Mouse (Mus musculus): ENCODE measurements around the gene Mtmr2. TPM values are rescaled to one million over a fixed set of nuclear protein-coding genes. Genes with fewer than 3 reads are reported as not detected.
"Not testable (repeated sequence)": the region's sequence is repeated elsewhere in the genome, so short reads cannot be mapped to it uniquely, and the experiment has no call there.

Mtmr2 gene
- total and polyA plus RNA-seq, 2 experiments from 2014 or later = 35.9 to 75.0 TPM

- Histone ChIP-seq H3K4me1 (ENCODE audit: control insufficient read depth, insufficient read depth) (peaks cover 7% of the 10 kb centered on the region; the same call in 1 of the 2 replicates), H3K4me3 (ENCODE audit: low read depth, low read length) (no peak overlapping the region), H3K4me2 (ENCODE audit: low read depth, low read length) (no peak overlapping the region), H3K9me3 (replicated peaks; ENCODE audit: control insufficient read depth, low read length) (no peaks in the 10 kb centered on the region), H3K27ac (ENCODE audit: low read depth) (no peak overlapping the region), H3K27me3 (ENCODE audit: control insufficient read depth, insufficient read depth, low read length) (no peaks in the 10 kb centered on the region), H3K9ac (replicated peaks; ENCODE audit: low read depth, low read length) (no peak overlapping the region), H3K36me3 (replicated peaks; ENCODE audit: control insufficient read depth, insufficient read depth, low read length) (peaks cover 16% of the 10 kb centered on the region; the same call in 1 of the 2 replicates)
- ATAC-seq (ENCODE audit: insufficient read depth, low read depth) (no peak), DNase-seq (ENCODE audit: low spot score) (no peak)
- no peak for TF ChIP-seq EP300 (IDR thresholded peaks at IDR 0.05; ENCODE audit: low read depth)
- no peak for TF ChIP-seq CTCF (IDR thresholded peaks at IDR 0.05; ENCODE audit: low read depth)
- WGBS = 74% methylated on average over 4 of the region's 4 CpGs
These were observed 43.3 kb upstream of the Mtmr2 start for GRCm38 (mm10) chr9:13704917-13705316.

DNA sequence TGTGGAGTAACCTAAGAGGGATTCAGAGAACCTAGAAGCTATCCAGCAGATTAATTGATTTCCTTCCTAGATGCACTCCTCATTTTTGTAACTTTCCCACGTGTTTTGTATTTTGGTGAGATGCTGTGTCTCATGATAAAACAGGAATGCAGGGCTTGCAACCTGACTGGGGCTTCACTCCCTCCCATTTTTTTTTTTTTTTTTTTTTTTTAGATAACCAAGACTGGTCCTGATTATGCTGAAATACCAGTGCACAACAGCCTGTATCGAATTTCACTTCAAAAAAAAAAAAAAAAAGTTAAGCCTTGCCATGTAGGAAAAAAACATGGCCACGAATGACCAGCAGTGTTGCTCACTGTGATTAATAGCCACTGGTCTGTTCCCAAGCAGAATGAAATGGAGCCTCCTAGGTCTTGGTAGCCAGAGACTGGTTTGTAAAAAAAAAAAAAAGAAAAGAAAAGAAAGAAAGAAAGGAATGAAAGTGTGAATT, 41.1 kb upstream of the Mtmr2 start:
- Histone ChIP-seq H3K36me3 (replicated peaks; ENCODE audit: control insufficient read depth, insufficient read depth, low read length) (peaks cover 16% of the 10 kb centered on the region; the same call in 1 of the 2 replicates), H3K4me3 (ENCODE audit: low read depth, low read length) (no peak overlapping the region), H3K9me3 (replicated peaks; ENCODE audit: control insufficient read depth, low read length) (no peaks in the 10 kb centered on the region), H3K27me3 (ENCODE audit: control insufficient read depth, insufficient read depth, low read length) (no peaks in the 10 kb centered on the region), H3K4me2 (ENCODE audit: low read depth, low read length) (no peak overlapping the region), H3K4me1 (ENCODE audit: control insufficient read depth, insufficient read depth) (peaks cover 7% of the 10 kb centered on the region; the same call in 1 of the 2 replicates), H3K9ac (replicated peaks; ENCODE audit: low read depth, low read length) (no peak overlapping the region), H3K27ac (ENCODE audit: low read depth) (no peak overlapping the region)
- ATAC-seq (ENCODE audit: insufficient read depth, low read depth) (no peak), DNase-seq (ENCODE audit: low spot score) (no peak)
- TF ChIP-seq CTCF (IDR thresholded peaks at IDR 0.05; ENCODE audit: low read depth) (no peak), EP300 (IDR thresholded peaks at IDR 0.05; ENCODE audit: low read depth) (no peak)
- whole genome bisulfite sequencing = 41% methylated on average over 3 of the region's 3 CpGs

DNA sequence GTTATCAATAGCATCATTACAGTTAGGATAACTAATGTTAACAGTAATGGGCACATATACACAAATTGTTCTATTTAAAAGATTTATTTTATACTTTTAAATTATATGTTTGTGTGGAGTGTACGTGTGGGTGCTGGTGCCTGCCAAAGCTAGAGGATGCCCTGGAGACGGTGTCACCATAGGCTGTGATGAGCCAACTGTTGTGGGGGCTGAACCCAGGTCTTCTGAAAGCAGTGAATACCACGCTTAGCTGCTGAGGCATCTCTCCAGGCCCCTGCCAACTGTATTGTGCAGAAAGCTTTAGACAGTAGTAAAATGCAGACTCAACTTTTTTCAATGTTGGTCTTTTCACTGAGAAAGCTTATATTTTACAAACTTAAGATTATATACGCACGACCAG, 38.8 kb upstream of the Mtmr2 start:
- Histone ChIP-seq H3K27ac (ENCODE audit: low read depth) (no peak overlapping the region), H3K4me2 (ENCODE audit: low read depth, low read length) (no peak overlapping the region), H3K36me3 (replicated peaks; ENCODE audit: control insufficient read depth, insufficient read depth, low read length) (peaks cover 16% of the 10 kb centered on the region; the same call in 1 of the 2 replicates), H3K9ac (replicated peaks; ENCODE audit: low read depth, low read length) (no peak overlapping the region), H3K27me3 (ENCODE audit: control insufficient read depth, insufficient read depth, low read length) (no peaks in the 10 kb centered on the region), H3K9me3 (replicated peaks; ENCODE audit: control insufficient read depth, low read length) (no peaks in the 10 kb centered on the region), H3K4me3 (ENCODE audit: low read depth, low read length) (no peak overlapping the region), H3K4me1 (ENCODE audit: control insufficient read depth, insufficient read depth) (no peaks in the 10 kb centered on the region)
- 82% methylated on average over 5 of the region's 5 CpGs for WGBS
- TF ChIP-seq CTCF (IDR thresholded peaks at IDR 0.05; ENCODE audit: low read depth) (no peak), EP300 (IDR thresholded peaks at IDR 0.05; ENCODE audit: low read depth) (no peak)
- DNase-seq (ENCODE audit: low spot score) (no peak), ATAC-seq (ENCODE audit: insufficient read depth, low read depth) (no peak)

GRCm38 (mm10) chr9:13715891-13716290, 32.3 kb upstream of the Mtmr2 start:
- peak overlapping the region; percentile 26; the same call in 1 of the 2 replicates for H3K4me2 ChIP-seq (ENCODE audit: low read depth, low read length)
- H3K9ac ChIP-seq (replicated peaks; ENCODE audit: low read depth, low read length); DNase-seq (ENCODE audit: low spot score); ATAC-seq (ENCODE audit: insufficient read depth, low read depth); H3K4me3 ChIP-seq (ENCODE audit: low read depth, low read length); H3K9me3 ChIP-seq (replicated peaks; ENCODE audit: control insufficient read depth, low read length); H3K36me3 ChIP-seq (replicated peaks; ENCODE audit: control insufficient read depth, insufficient read depth, low read length); H3K27me3 ChIP-seq (ENCODE audit: control insufficient read depth, insufficient read depth, low read length); H3K4me1 ChIP-seq (ENCODE audit: control insufficient read depth, insufficient read depth); H3K27ac ChIP-seq (ENCODE audit: low read depth): not testable (repeated sequence)
- 54% methylated on average over 2 of the region's 2 CpGs for WGBS

- H3K4me2 ChIP-seq (ENCODE audit: low read depth, low read length) = peak overlapping the region; percentile 26; the same call in 1 of the 2 replicates
- H3K36me3 ChIP-seq (replicated peaks; ENCODE audit: control insufficient read depth, insufficient read depth, low read length) = no peaks in the 10 kb centered on the region
- H3K27me3 ChIP-seq (ENCODE audit: control insufficient read depth, insufficient read depth, low read length) = no peaks in the 10 kb centered on the region
- TF ChIP-seq EP300 (IDR thresholded peaks at IDR 0.05; ENCODE audit: low read depth) (no peak), CTCF (IDR thresholded peaks at IDR 0.05; ENCODE audit: low read depth) (peak; percentile 93)
- H3K9ac ChIP-seq (replicated peaks; ENCODE audit: low read depth, low read length) = no peak overlapping the region
- H3K9me3 ChIP-seq (replicated peaks; ENCODE audit: control insufficient read depth, low read length) = no peaks in the 10 kb centered on the region
- 0 out of 2 replicates have a peak, but pooled peaks cover 3% of the 10 kb centered on the region for H3K4me1 ChIP-seq (ENCODE audit: control insufficient read depth, insufficient read depth)
- peak; percentile 82 for DNase-seq (ENCODE audit: low spot score)
- no peak for ATAC-seq (ENCODE audit: insufficient read depth, low read depth)
- no peak overlapping the region for H3K27ac ChIP-seq (ENCODE audit: low read depth)
- WGBS = 19% methylated on average over 8 of the region's 8 CpGs
- H3K4me3 ChIP-seq (ENCODE audit: low read depth, low read length) = no peak overlapping the region
These were observed 31.7 kb upstream of the Mtmr2 start for GRCm38 (mm10) chr9:13716316-13717099.

Data from heart, postnatal 0 days (tissue).